Mouse (Mus musculus): ENCODE measurements around the gene Usp2. TPM values are rescaled to one million over a fixed set of nuclear protein-coding genes. Genes with fewer than 3 reads are reported as not detected.

Usp2 gene
- polyA plus RNA-seq, 1 experiment from 2014 or later: 3.7 TPM

DNA sequence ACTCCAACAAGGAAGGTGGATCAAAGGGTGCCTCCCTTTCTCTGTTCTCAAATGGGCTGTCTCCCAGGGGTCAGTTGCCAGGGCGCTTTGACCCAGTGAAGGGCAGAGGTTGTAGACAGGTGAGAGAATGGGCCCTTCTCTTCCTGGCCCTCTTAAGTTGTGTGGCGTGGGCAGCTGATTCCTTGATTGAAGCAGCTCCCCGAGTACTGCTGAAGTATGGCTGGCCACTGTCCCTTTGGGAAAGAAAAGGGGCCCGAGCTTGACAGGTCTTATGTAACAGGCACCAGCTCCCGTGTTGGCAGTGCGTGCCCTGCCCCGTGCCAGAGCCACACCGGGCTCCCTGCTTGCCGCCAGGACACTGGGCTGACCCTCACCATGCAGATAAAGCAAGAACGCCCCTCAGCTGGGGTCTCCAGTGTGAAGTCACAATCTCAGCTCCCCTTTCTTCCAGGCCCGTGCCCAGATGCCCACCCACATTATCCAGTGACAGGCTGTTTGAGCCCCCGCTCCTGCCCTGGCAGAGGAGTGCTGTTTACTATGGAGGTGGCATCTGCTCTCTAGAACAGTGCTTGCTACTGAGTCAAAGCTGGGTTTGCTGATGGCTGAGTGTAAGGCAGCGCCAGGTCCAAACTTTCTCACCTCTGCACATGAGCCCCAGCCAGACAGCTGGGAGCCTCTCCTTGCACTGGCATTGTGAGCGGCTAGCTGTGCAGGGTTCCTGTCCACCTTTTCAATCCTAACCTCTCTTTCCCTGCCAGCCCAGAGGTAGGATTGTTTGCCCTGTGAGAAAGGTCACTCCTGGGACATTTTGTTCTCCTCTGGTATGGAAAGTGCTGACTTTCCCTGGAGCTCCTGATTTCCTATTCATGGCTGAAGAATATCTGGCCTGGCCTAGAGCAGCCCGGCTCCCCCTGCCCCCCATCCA is 19.2 kb downstream of the Usp2 start:
- Histone ChIP-seq H3K36me3 (replicated peaks) (no peaks in the 10 kb centered on the region), H3K9ac (no peak overlapping the region), H3K27me3 (peaks cover 76% of the 10 kb centered on the region), H3K4me2 (peak overlapping the region; percentile 95), H3K4me1 (replicated peaks) (peaks cover 51% of the 10 kb centered on the region), H3K9me3 (replicated peaks) (no peaks in the 10 kb centered on the region), H3K4me3 (replicated peaks) (no peak overlapping the region), H3K27ac (replicated peaks) (no peak overlapping the region)
- WGBS (ENCODE audit: insufficient replicate concordance): 66% methylated on average over 15 of the region's 15 CpGs
- ATAC-seq (ENCODE audit: insufficient read depth): no peak

- WGBS (ENCODE audit: insufficient replicate concordance): 71% methylated on average over 10 of the region's 10 CpGs
- H3K9ac ChIP-seq: no peak overlapping the region
- H3K36me3 ChIP-seq (replicated peaks): 0 out of 2 replicates have a peak, but pooled peaks cover 2% of the 10 kb centered on the region
- no peaks in the 10 kb centered on the region for H3K9me3 ChIP-seq (replicated peaks)
- H3K27me3 ChIP-seq: peaks cover 70% of the 10 kb centered on the region
- H3K4me3 ChIP-seq (replicated peaks): no peak overlapping the region
- H3K4me2 ChIP-seq: no peak overlapping the region
- peaks cover 51% of the 10 kb centered on the region for H3K4me1 ChIP-seq (replicated peaks)
- no peak overlapping the region for H3K27ac ChIP-seq (replicated peaks)
- no peak for ATAC-seq (ENCODE audit: insufficient read depth)
These were observed 20.1 kb downstream of the Usp2 start for GRCm38 (mm10) chr9:44086960-44087359.

DNA sequence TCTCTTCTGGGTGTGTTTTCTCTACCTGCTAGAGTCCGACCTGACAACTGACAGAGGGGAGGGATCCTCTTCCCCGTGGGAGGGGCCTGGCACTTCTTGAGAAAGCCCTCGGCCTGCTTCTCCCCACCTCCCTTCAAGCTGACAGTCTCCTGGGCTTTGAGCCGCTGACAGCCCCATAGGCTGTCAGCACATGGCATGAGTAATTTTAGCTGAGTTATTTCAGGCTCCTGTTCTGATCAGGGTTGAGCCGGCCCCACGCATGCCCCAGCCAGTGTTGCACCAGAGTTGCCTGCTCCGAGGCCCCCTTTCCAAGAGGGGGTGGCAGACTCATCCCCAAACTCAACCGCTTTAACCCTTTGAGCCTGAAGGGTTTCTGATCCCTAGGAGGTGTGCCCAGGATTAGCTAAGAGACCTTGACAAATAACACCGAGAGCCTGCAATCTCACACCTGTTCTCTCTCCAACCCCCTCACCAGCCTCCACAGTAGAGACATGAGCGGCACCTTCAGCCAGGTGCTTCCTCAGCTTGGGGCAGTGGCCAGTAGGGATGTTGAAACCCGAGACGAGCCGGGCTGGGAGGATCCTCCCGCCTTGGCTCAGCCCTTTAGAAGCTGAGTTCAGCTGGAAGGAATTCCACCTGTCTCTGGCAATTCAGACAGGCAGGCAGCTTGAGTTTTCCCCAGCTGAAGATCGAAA is 21.1 kb downstream of the Usp2 start:
- Histone ChIP-seq H3K9me3 (replicated peaks) (no peaks in the 10 kb centered on the region), H3K4me1 (replicated peaks) (peaks cover 51% of the 10 kb centered on the region), H3K36me3 (replicated peaks) (0 out of 2 replicates have a peak, but pooled peaks cover 2% of the 10 kb centered on the region), H3K4me2 (0 out of 2 replicates have a peak overlapping the region, but pooled peaks have one; percentile 1), H3K27ac (replicated peaks) (no peak overlapping the region), H3K4me3 (replicated peaks) (no peak overlapping the region), H3K27me3 (peaks cover 60% of the 10 kb centered on the region), H3K9ac (no peak overlapping the region)
- ATAC-seq (ENCODE audit: insufficient read depth): no peak
- WGBS (ENCODE audit: insufficient replicate concordance): 25% methylated on average over 15 of the region's 15 CpGs

DNA sequence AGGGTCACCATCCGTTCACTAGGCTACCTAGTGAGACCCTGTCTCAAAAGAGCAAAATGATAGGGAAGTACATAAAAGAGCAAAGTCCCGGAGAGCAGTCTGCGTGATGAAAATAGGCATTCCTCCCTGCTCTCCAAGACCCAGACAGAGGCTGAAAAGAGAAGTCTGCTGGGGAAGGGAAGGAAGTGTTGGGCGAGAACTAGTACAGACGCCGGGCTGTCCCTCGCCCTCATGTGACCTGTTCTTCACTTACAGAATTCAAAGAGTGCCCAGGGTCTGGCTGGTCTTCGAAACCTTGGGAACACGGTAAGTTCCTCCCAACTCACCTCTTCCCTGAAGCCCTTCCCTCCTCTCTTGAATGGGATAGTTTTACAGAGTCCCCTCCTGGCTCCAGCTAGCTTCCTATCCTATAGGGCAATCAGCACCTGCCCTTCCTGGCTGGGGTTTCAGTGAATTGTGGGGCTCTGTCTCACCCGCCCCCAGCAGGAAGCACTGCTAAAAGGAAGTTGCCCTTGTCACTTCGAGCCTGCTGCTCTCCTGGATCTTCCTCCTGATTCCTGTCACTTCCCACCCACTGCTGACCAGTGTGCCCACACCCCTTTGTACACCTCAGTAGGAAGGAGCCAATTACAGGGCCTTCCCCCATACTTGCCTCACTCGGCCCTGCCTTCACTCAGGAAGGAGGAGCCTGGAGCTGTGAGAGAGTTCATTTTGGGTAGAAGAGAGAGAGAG is 22.2 kb downstream of the Usp2 start:
- H3K9ac ChIP-seq: no peak overlapping the region
- no peak overlapping the region for H3K4me3 ChIP-seq (replicated peaks)
- H3K27me3 ChIP-seq: peaks cover 49% of the 10 kb centered on the region
- peak overlapping the region; percentile 49; the same call in 1 of the 2 replicates for H3K27ac ChIP-seq (replicated peaks)
- H3K4me2 ChIP-seq: peak overlapping the region; percentile 38
- H3K36me3 ChIP-seq (replicated peaks): 0 out of 2 replicates have a peak, but pooled peaks cover 4% of the 10 kb centered on the region
- no peak for ATAC-seq (ENCODE audit: insufficient read depth)
- no peaks in the 10 kb centered on the region for H3K9me3 ChIP-seq (replicated peaks)
- peaks cover 44% of the 10 kb centered on the region for H3K4me1 ChIP-seq (replicated peaks)
- WGBS (ENCODE audit: insufficient replicate concordance): 19% methylated on average over 12 of the region's 12 CpGs

- H3K4me2 ChIP-seq: no peak overlapping the region
- H3K9ac ChIP-seq: no peak overlapping the region
- 47% methylated on average over 24 of the region's 24 CpGs for WGBS (ENCODE audit: insufficient replicate concordance)
- H3K36me3 ChIP-seq (replicated peaks): 0 out of 2 replicates have a peak, but pooled peaks cover 4% of the 10 kb centered on the region
- no peak overlapping the region for H3K4me3 ChIP-seq (replicated peaks)
- H3K9me3 ChIP-seq (replicated peaks): no peaks in the 10 kb centered on the region
- H3K27ac ChIP-seq (replicated peaks): no peak overlapping the region
- 0 out of 2 replicates have a peak, but pooled peaks cover 4% of the 10 kb centered on the region for H3K27me3 ChIP-seq
- no peak for ATAC-seq (ENCODE audit: insufficient read depth)
- H3K4me1 ChIP-seq (replicated peaks): peaks cover 24% of the 10 kb centered on the region
These were observed 27.0 kb downstream of the Usp2 start for GRCm38 (mm10) chr9:44093612-44094503.

GRCm38 (mm10) chr9:44094737-44095136 is 27.9 kb downstream of the Usp2 start:
- Histone ChIP-seq H3K27me3 (no peaks in the 10 kb centered on the region), H3K9ac (no peak overlapping the region), H3K4me2 (no peak overlapping the region), H3K36me3 (replicated peaks) (0 out of 2 replicates have a peak, but pooled peaks cover 4% of the 10 kb centered on the region), H3K4me1 (replicated peaks) (peaks cover 16% of the 10 kb centered on the region), H3K27ac (replicated peaks) (no peak overlapping the region), H3K4me3 (replicated peaks) (no peak overlapping the region), H3K9me3 (replicated peaks) (no peaks in the 10 kb centered on the region)
- 23% methylated on average over 3 of the region's 3 CpGs for WGBS (ENCODE audit: insufficient replicate concordance)
- no peak for ATAC-seq (ENCODE audit: insufficient read depth)

- Histone ChIP-seq H3K4me1 (replicated peaks) (peaks cover 12% of the 10 kb centered on the region), H3K4me2 (no peak overlapping the region), H3K27me3 (no peaks in the 10 kb centered on the region), H3K4me3 (replicated peaks) (no peak overlapping the region), H3K9ac (no peak overlapping the region), H3K36me3 (replicated peaks) (0 out of 2 replicates have a peak, but pooled peaks cover 4% of the 10 kb centered on the region), H3K9me3 (replicated peaks) (no peaks in the 10 kb centered on the region), H3K27ac (replicated peaks) (no peak overlapping the region)
- no peak for ATAC-seq (ENCODE audit: insufficient read depth)
- 75% methylated on average over 9 of the region's 9 CpGs for WGBS (ENCODE audit: insufficient replicate concordance)
These were observed 29.0 kb downstream of the Usp2 start for GRCm38 (mm10) chr9:44095781-44096180.

DNA sequence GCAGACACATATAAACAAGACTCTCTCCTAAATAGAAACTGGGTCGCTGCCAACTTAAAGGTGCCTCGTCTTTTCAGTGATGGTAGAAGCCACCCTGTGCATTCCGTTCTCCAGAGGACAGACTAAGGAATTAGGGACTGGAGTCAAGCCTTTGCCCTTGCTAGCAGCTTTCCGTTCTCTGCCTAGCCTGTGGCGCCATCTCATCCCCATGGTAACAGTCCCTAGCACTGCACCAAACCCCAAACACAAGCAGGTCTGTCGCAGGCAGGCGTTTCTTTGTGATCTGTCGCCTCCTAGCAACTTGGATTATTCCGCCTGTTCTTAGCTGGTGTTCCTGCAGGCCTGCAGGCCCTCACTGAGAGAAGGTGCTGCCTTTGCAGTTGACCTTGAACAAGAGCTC is 29.7 kb downstream of the Usp2 start:
- Histone ChIP-seq H3K36me3 (replicated peaks) (0 out of 2 replicates have a peak, but pooled peaks cover 4% of the 10 kb centered on the region), H3K4me3 (replicated peaks) (no peak overlapping the region), H3K4me2 (no peak overlapping the region), H3K9me3 (replicated peaks) (no peaks in the 10 kb centered on the region), H3K9ac (no peak overlapping the region), H3K4me1 (replicated peaks) (peaks cover 12% of the 10 kb centered on the region), H3K27ac (replicated peaks) (no peak overlapping the region), H3K27me3 (no peaks in the 10 kb centered on the region)
- ATAC-seq (ENCODE audit: insufficient read depth): no peak
- whole genome bisulfite sequencing (ENCODE audit: insufficient replicate concordance): 64% methylated on average over 9 of the region's 9 CpGs

DNA sequence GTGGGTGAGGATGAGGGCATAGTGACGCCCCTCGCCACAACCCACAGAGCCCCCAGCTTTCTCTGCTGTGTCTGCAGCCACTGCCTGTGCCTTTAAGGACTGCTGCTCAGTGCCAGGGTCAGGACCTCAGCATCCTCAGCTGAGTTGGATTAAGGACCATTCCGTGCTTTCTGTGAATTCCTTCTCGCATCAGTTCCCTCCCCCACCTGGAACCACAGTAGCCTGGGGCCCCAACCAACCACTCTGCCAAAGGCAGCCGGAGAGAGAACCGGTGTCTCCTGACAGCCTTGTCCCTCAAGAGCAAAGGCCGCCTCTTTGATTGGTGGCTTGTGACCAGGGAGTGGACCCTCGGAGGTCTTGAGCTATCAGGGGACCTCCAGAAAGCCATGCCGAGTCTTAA is 34.7 kb downstream of the Usp2 start, which contains the start of gene Mfrp:
Gene Mfrp, plus strand, starts transcription at position 240 of the 400 bp plus-strand sequence.
- no peak within 1 kb of the TSS for H3K9ac ChIP-seq
- 79% methylated on average over 9 of the region's 9 CpGs for WGBS (ENCODE audit: insufficient replicate concordance)
- no peak for ATAC-seq (ENCODE audit: insufficient read depth)

DNA sequence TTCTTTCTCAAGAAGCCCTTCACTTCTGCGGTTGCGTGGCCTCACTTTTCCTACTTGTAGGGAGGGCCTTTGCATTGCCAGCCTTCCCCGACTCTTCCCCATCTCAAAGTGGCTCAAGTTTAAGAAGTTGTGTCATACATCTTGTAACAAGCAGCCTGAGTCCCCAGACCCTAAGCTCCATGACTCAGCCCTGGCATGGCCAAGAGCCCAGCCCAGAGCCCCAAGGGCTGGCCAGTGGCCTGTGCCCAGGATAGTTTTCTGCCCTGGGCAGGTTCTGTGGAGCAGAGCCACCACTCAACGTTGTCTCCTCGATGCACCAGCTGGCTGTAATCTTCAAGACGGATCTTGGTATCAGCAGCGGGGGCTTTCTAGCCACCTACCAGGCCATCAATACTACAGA is 38.1 kb downstream of the Usp2 start:
- Histone ChIP-seq H3K4me2 (no peak overlapping the region), H3K4me1 (replicated peaks) (peaks cover 39% of the 10 kb centered on the region), H3K9ac (no peak overlapping the region), H3K4me3 (replicated peaks) (no peak overlapping the region), H3K36me3 (replicated peaks) (peaks cover 46% of the 10 kb centered on the region), H3K27ac (replicated peaks) (no peak overlapping the region), H3K27me3 (no peaks in the 10 kb centered on the region), H3K9me3 (replicated peaks) (no peaks in the 10 kb centered on the region)
- no peak for ATAC-seq (ENCODE audit: insufficient read depth)
- 75% methylated on average over 7 of the region's 7 CpGs for WGBS (ENCODE audit: insufficient replicate concordance)

More for the DNA sequence above, 34.7 kb downstream of the Usp2 start, which contains the start of gene Mfrp:
- no peak within 1 kb of the TSS for H3K4me2 ChIP-seq
- H3K27me3 ChIP-seq: no peaks in the 10 kb centered on the region
- H3K36me3 ChIP-seq (replicated peaks): peaks cover 18% of the 10 kb centered on the region; the same call in 1 of the 2 replicates
- H3K9me3 ChIP-seq (replicated peaks): no peaks in the 10 kb centered on the region
- no peak within 1 kb of the TSS for H3K4me3 ChIP-seq (replicated peaks)
- no peak within 1 kb of the TSS for H3K27ac ChIP-seq (replicated peaks)
- H3K4me1 ChIP-seq (replicated peaks): peaks cover 7% of the 10 kb centered on the region; the same call in 1 of the 2 replicates
